8 mouse cellular contexts compared by ENCODE assay signal in genomic region chr9:63091101-63091921, GRCm38 (mm10). TPM values are rescaled to one million over a fixed set of nuclear protein-coding genes. Genes with fewer than 3 reads are reported as not detected.
A peak's percentile ranks its signal among the peaks of the same experiment; 100 is the strongest.
DNase-seq lines count a peak whose midpoint lies in the region; ATAC-seq and TF ChIP-seq lines count a peak whose summit lies in the region.

No protein-coding gene starts in this region.

- no peaks in the 10 kb centered on the region for H3K9me3 ChIP-seq in embryonic facial prominence, embryonic 12.5 days
- H3K9me3 ChIP-seq in heart, embryonic 15.5 days (replicated peaks), result no peaks in the 10 kb centered on the region
- no peaks in the 10 kb centered on the region for H3K9me3 ChIP-seq in kidney, embryonic 16.5 days (ENCODE audit: low read length)
- H3K9me3 ChIP-seq in lung, postnatal 0 days (ENCODE audit: low read length), result no peaks in the 10 kb centered on the region
- H3K9me3 ChIP-seq in stomach, embryonic 15.5 days, result no peaks in the 10 kb centered on the region

- no peak; the same call in 1 of the 2 replicates for TF ChIP-seq EP300 in lung, postnatal 0 days (IDR thresholded peaks at IDR 0.05)

- no peaks in the 10 kb centered on the region for H3K36me3 ChIP-seq in embryonic facial prominence, embryonic 12.5 days
- H3K36me3 ChIP-seq in heart, embryonic 15.5 days, result no peaks in the 10 kb centered on the region
- no peaks in the 10 kb centered on the region for H3K36me3 ChIP-seq in kidney, embryonic 16.5 days (ENCODE audit: insufficient read depth, low read length)
- H3K36me3 ChIP-seq in lung, postnatal 0 days (ENCODE audit: insufficient read depth, low read length), result no peaks in the 10 kb centered on the region
- H3K36me3 ChIP-seq in stomach, embryonic 15.5 days, result no peaks in the 10 kb centered on the region

- H3K4me2 ChIP-seq in embryonic facial prominence, embryonic 12.5 days (replicated peaks), result peak overlapping the region; percentile 54
- peak overlapping the region; percentile 62 for H3K4me2 ChIP-seq in heart, embryonic 15.5 days
- H3K4me2 ChIP-seq in kidney, embryonic 16.5 days (replicated peaks; ENCODE audit: low read depth, low read length), result peak overlapping the region; percentile 52
- peak overlapping the region; percentile 45 for H3K4me2 ChIP-seq in lung, postnatal 0 days (replicated peaks; ENCODE audit: low read depth, low read length)
- H3K4me2 ChIP-seq in stomach, embryonic 15.5 days, result peak overlapping the region; percentile 54

- no peak for TF ChIP-seq CTCF in left cerebral cortex, adult 2 months (IDR thresholded peaks at IDR 0.05)
- no peak for TF ChIP-seq CTCF in lung, postnatal 0 days (IDR thresholded peaks at IDR 0.05)

- peaks cover 33% of the 10 kb centered on the region for H3K4me1 ChIP-seq in embryonic facial prominence, embryonic 12.5 days
- H3K4me1 ChIP-seq in heart, embryonic 15.5 days (replicated peaks), result peaks cover 27% of the 10 kb centered on the region
- H3K4me1 ChIP-seq in kidney, embryonic 16.5 days (ENCODE audit: insufficient read depth, low read length), result peaks cover 31% of the 10 kb centered on the region
- peaks cover 7% of the 10 kb centered on the region; the same call in 1 of the 2 replicates for H3K4me1 ChIP-seq in lung, postnatal 0 days (ENCODE audit: insufficient read depth, low read depth, low read length)
- H3K4me1 ChIP-seq in stomach, embryonic 15.5 days, result peaks cover 14% of the 10 kb centered on the region

- H3K27ac ChIP-seq in left cerebral cortex, adult 2 months, result peak overlapping the region; percentile 84
- peak overlapping the region; percentile 91 for H3K27ac ChIP-seq in embryonic facial prominence, embryonic 12.5 days
- H3K27ac ChIP-seq in heart, embryonic 15.5 days, result peak overlapping the region; percentile 89
- H3K27ac ChIP-seq in kidney, embryonic 16.5 days (ENCODE audit: low read length), result peak overlapping the region; percentile 95
- H3K27ac ChIP-seq in lung, postnatal 0 days (ENCODE audit: low read length), result peak overlapping the region; percentile 68
- H3K27ac ChIP-seq in stomach, embryonic 15.5 days, result peak overlapping the region; percentile 89

- H3K4me3 ChIP-seq in left cerebral cortex, adult 2 months, result no peak overlapping the region
- H3K4me3 ChIP-seq in embryonic facial prominence, embryonic 12.5 days, result no peak overlapping the region
- H3K4me3 ChIP-seq in heart, embryonic 15.5 days, result peak overlapping the region; percentile 43
- H3K4me3 ChIP-seq in kidney, embryonic 16.5 days (ENCODE audit: low read length), result peak overlapping the region; percentile 33
- H3K4me3 ChIP-seq in lung, postnatal 0 days (ENCODE audit: low read depth, low read length), result peak overlapping the region; percentile 35
- H3K4me3 ChIP-seq in stomach, embryonic 15.5 days (replicated peaks), result peak overlapping the region; percentile 34; the same call in 1 of the 2 replicates

- intact Hi-C loops in left cerebral cortex, adult 2 months (cut with DNase I), result no loop called here

- peak overlapping the region; percentile 42; the same call in 1 of the 2 replicates for H3K9ac ChIP-seq in embryonic facial prominence, embryonic 12.5 days
- no peak overlapping the region for H3K9ac ChIP-seq in heart, embryonic 15.5 days
- H3K9ac ChIP-seq in kidney, embryonic 16.5 days (replicated peaks; ENCODE audit: low read length), result peak overlapping the region; percentile 55; the same call in 1 of the 2 replicates
- H3K9ac ChIP-seq in lung, postnatal 0 days (replicated peaks; ENCODE audit: low read depth), result no peak overlapping the region
- H3K9ac ChIP-seq in stomach, embryonic 15.5 days, result no peak overlapping the region

- DNase-seq in left cerebral cortex, adult 2 months (ENCODE audit: extremely low spot score in 1 of 2, low spot score in 2 of 2), result peak in 1 of 2 experiments; percentile 21
- DNase-seq in left cerebral cortex, adult 9 months (ENCODE audit: low spot score in 2 of 2), result no peak
- DNase-seq in lung, postnatal 0 days (ENCODE audit: low spot score), result peak; percentile 66

- ATAC-seq in embryonic facial prominence, embryonic 12.5 days (ENCODE audit: insufficient number of reproducible peaks, insufficient read depth, low FRiP score, low TSS enrichment), result no peak
- no peak for ATAC-seq in heart, embryonic 15.5 days (replicated peaks; ENCODE audit: insufficient number of reproducible peaks, insufficient read depth, low FRiP score, low read depth)
- no peak for ATAC-seq in kidney, embryonic 16.5 days (ENCODE audit: low FRiP score, low TSS enrichment)
- ATAC-seq in lung, postnatal 0 days, result peak; percentile 40; the same call in 1 of the 2 replicates
- ATAC-seq in stomach, embryonic 15.5 days (ENCODE audit: insufficient read depth, low FRiP score, low read depth), result peak; percentile 41; the same call in 1 of the 2 replicates
- ATAC-seq in monocyte, adult 5-6 weeks (replicated peaks; ENCODE audit: insufficient number of reproducible peaks, low FRiP score, low TSS enrichment, poor library complexity, severe bottlenecking), result no peak

- WGBS in embryonic facial prominence, embryonic 12.5 days, result 12% methylated on average over 23 of the region's 23 CpGs
- WGBS in heart, embryonic 15.5 days, result 15% methylated on average over 23 of the region's 23 CpGs
- 13% methylated on average over 23 of the region's 23 CpGs for WGBS in kidney, embryonic 16.5 days
- WGBS in lung, postnatal 0 days, result 11% methylated on average over 23 of the region's 23 CpGs
- 14% methylated on average over 23 of the region's 23 CpGs for WGBS in stomach, embryonic 15.5 days

- no peaks in the 10 kb centered on the region for H3K27me3 ChIP-seq in embryonic facial prominence, embryonic 12.5 days
- H3K27me3 ChIP-seq in heart, embryonic 15.5 days, result no peaks in the 10 kb centered on the region
- no peaks in the 10 kb centered on the region for H3K27me3 ChIP-seq in kidney, embryonic 16.5 days (ENCODE audit: insufficient read depth, low read length)
- no peaks in the 10 kb centered on the region for H3K27me3 ChIP-seq in lung, postnatal 0 days (replicated peaks; ENCODE audit: insufficient read depth, low read length)
- H3K27me3 ChIP-seq in stomach, embryonic 15.5 days (replicated peaks), result no peaks in the 10 kb centered on the region

RNA-seq across cellular contexts. Expression of gene Skor1, which starts 57.5 kb away (rescaled TPM):
- under 1 TPM; 0.28 to 0.29 TPM for total RNA-seq in left cerebral cortex, adult 2 months (2021)
- polyA plus RNA-seq in embryonic facial prominence, embryonic 12.5 days (2016; fragmentation: Nextera tagmentation; extraction: Ambion mirVana), result 0.24 and 0.35 TPM in 2 replicates
- polyA plus RNA-seq in heart, embryonic 15.5 days (2015; fragmentation: Nextera tagmentation; extraction: Ambion mirVana), result not detected in 2 replicates
- polyA plus RNA-seq in kidney, embryonic 16.5 days (2015; fragmentation: Nextera tagmentation; extraction: Ambion mirVana), result not detected in 2 replicates
- 0.04 TPM in 1 of 2 replicates, not detected in the other for polyA plus RNA-seq in lung, postnatal 0 days (2015; fragmentation: Nextera tagmentation; extraction: Ambion mirVana)
- polyA plus RNA-seq in stomach, embryonic 15.5 days (2015; fragmentation: Nextera tagmentation; extraction: Ambion mirVana), result 0.05 TPM in 1 of 2 replicates, not detected in the other
- not detected in 3 replicates for total RNA-seq in monocyte, adult 5-6 weeks (2017)

Comparison
In these comparisons a context has a peak if more than half of its experiments do, and no peak if none do; other contexts are left out.
1. H3K4me3 ChIP-seq: peak in heart, embryonic 15.5 days (single experiment), kidney, embryonic 16.5 days (single experiment), lung, postnatal 0 days (single experiment) and stomach, embryonic 15.5 days (single experiment); none in left cerebral cortex, adult 2 months (single experiment) and embryonic facial prominence, embryonic 12.5 days (single experiment).
2. ATAC-seq: peak in lung, postnatal 0 days (single experiment) and stomach, embryonic 15.5 days (single experiment); none in embryonic facial prominence, embryonic 12.5 days (single experiment), heart, embryonic 15.5 days (single experiment), kidney, embryonic 16.5 days (single experiment) and monocyte, adult 5-6 weeks (single experiment).
3. H3K9ac ChIP-seq: peak in embryonic facial prominence, embryonic 12.5 days (single experiment) and kidney, embryonic 16.5 days (single experiment); none in heart, embryonic 15.5 days (single experiment), lung, postnatal 0 days (single experiment) and stomach, embryonic 15.5 days (single experiment).
4. Peak in every context shown above with its lines, with median percentiles within 50 percentile points of each other: H3K27ac ChIP-seq and H3K4me2 ChIP-seq.